Mouse (Mus musculus) neural tube, embryonic 12.5 days (tissue): ENCODE measurements at regions not wholly inside any gene's neighbourhood (a gene's known extent, or its start where the extent isn't known, plus 50 kb on each side); places are given as distances from the start of the nearest gene placed in this dataset.

Source experiments
- ATAC-seq: fragments of 200-750 bp; cut with Nextera tagmentation; 2 replicates; pipeline ENCODE4 v1.8.0; 2017; ENCODE audit warnings: low read depth, mild to moderate bottlenecking, moderate TSS enrichment, moderate library complexity; ENCODE audit not compliant: low FRiP score
- H3K27ac ChIP-seq: fragments of 300-500 bp; sonication (generic); 2 replicates; pipeline ENCODE4 v1.5.1; 2016
- H3K27me3 ChIP-seq: fragments of 300-500 bp; sonication (generic); replicated peaks from 2 replicates; pipeline ENCODE4 v1.6.1; 2016; ENCODE audit warnings: mild to moderate bottlenecking
- H3K36me3 ChIP-seq: fragments of 300-500 bp; sonication (generic); 2 replicates; pipeline ENCODE4 v1.6.1; 2016; ENCODE audit warnings: mild to moderate bottlenecking
- H3K4me1 ChIP-seq: fragments of 300-500 bp; sonication (generic); 2 replicates; pipeline ENCODE4 v1.6.1; 2016
- H3K4me2 ChIP-seq: fragments of 300-500 bp; sonication (generic); replicated peaks from 2 replicates; pipeline ENCODE4 v1.6.1; 2016; ENCODE audit warnings: mild to moderate bottlenecking
- H3K4me3 ChIP-seq: fragments of 300-500 bp; sonication (generic); 2 replicates; pipeline ENCODE4 v1.5.1; 2016
- H3K9ac ChIP-seq: fragments of 300-500 bp; sonication (generic); 2 replicates; pipeline ENCODE4 v1.6.1; 2016; ENCODE audit warnings: mild to moderate bottlenecking
- H3K9me3 ChIP-seq: fragments of 300-500 bp; sonication (generic); 2 replicates; pipeline ENCODE4 v1.6.1; 2016; ENCODE audit warnings: mild to moderate bottlenecking
- WGBS: fragments of 180-500 bp; shearing (Covaris S2); methylation state at CpG from one replicate; pipeline ENCODE4 v1.1.7; 2016; 5-methylcytosine and 5-hydroxymethylcytosine counted together

- no peak for ATAC-seq
- no peak overlapping the region for H3K27ac ChIP-seq
- H3K36me3 ChIP-seq, result no peaks in the 10 kb centered on the region
- H3K9me3 ChIP-seq, result no peaks in the 10 kb centered on the region
- H3K9ac ChIP-seq, result no peak overlapping the region
- no peak overlapping the region for H3K4me2 ChIP-seq
- no peaks in the 10 kb centered on the region for H3K27me3 ChIP-seq
- WGBS, result 83% methylated on average over 2 of the region's 2 CpGs
- H3K4me3 ChIP-seq, result no peak overlapping the region
- no peaks in the 10 kb centered on the region for H3K4me1 ChIP-seq
Observed at GRCm38 (mm10) chr14:96838910-96839309, 320.0 kb upstream of the Klhl1 start.

GRCm38 (mm10) chr14:96825083-96825482 is 306.2 kb upstream of the Klhl1 start:
- ATAC-seq, result no peak
- 86% methylated on average over 1 of the region's 1 CpGs for WGBS
- no peaks in the 10 kb centered on the region for H3K9me3 ChIP-seq

GRCm38 (mm10) chr14:96815665-96816064 is 296.8 kb upstream of the Klhl1 start:
- no peaks in the 10 kb centered on the region for H3K4me1 ChIP-seq
- 93% methylated on average over 2 of the region's 2 CpGs for WGBS
- H3K36me3 ChIP-seq, result no peaks in the 10 kb centered on the region
- H3K27ac ChIP-seq, result no peak overlapping the region
- H3K27me3 ChIP-seq, result no peaks in the 10 kb centered on the region
- H3K4me3 ChIP-seq, result no peak overlapping the region
- no peak for ATAC-seq
- no peaks in the 10 kb centered on the region for H3K9me3 ChIP-seq
- H3K4me2 ChIP-seq, result no peak overlapping the region
- H3K9ac ChIP-seq, result no peak overlapping the region

More at GRCm38 (mm10) chr14:96825083-96825482, 306.2 kb upstream of the Klhl1 start:
- H3K9ac ChIP-seq, result no peak overlapping the region
- no peak overlapping the region for H3K4me3 ChIP-seq
- H3K36me3 ChIP-seq, result no peaks in the 10 kb centered on the region
- no peak overlapping the region for H3K27ac ChIP-seq
- H3K4me1 ChIP-seq, result no peaks in the 10 kb centered on the region
- no peaks in the 10 kb centered on the region for H3K27me3 ChIP-seq
- H3K4me2 ChIP-seq, result no peak overlapping the region

- no peaks in the 10 kb centered on the region for H3K36me3 ChIP-seq
- no peak overlapping the region for H3K4me3 ChIP-seq
- H3K9ac ChIP-seq, result no peak overlapping the region
- H3K4me1 ChIP-seq, result no peaks in the 10 kb centered on the region
- H3K4me2 ChIP-seq, result no peak overlapping the region
- no peak overlapping the region for H3K27ac ChIP-seq
- ATAC-seq, result no peak
- 76% methylated on average over 1 of the region's 1 CpGs for WGBS
- no peaks in the 10 kb centered on the region for H3K27me3 ChIP-seq
- H3K9me3 ChIP-seq, result no peaks in the 10 kb centered on the region
Observed at GRCm38 (mm10) chr14:96805284-96805683, 286.4 kb upstream of the Klhl1 start.

GRCm38 (mm10) chr14:96794806-96795205 is 275.9 kb upstream of the Klhl1 start:
- H3K36me3 ChIP-seq, result no peaks in the 10 kb centered on the region
- no peak overlapping the region for H3K27ac ChIP-seq
- no peaks in the 10 kb centered on the region for H3K9me3 ChIP-seq
- H3K4me1 ChIP-seq, result no peaks in the 10 kb centered on the region
- no peak overlapping the region for H3K9ac ChIP-seq
- ATAC-seq, result no peak
- 90% methylated on average over 1 of the region's 1 CpGs for WGBS
- no peaks in the 10 kb centered on the region for H3K27me3 ChIP-seq
- H3K4me3 ChIP-seq, result no peak overlapping the region
- H3K4me2 ChIP-seq, result no peak overlapping the region

GRCm38 (mm10) chr14:96787917-96788316 is 269.0 kb upstream of the Klhl1 start:
- Histone ChIP-seq H3K27me3 (no peaks in the 10 kb centered on the region), H3K27ac (no peak overlapping the region), H3K4me1 (no peaks in the 10 kb centered on the region), H3K36me3 (no peaks in the 10 kb centered on the region), H3K4me2 (no peak overlapping the region), H3K9ac (no peak overlapping the region), H3K9me3 (no peaks in the 10 kb centered on the region), H3K4me3 (no peak overlapping the region)
- no peak for ATAC-seq
- 72% methylated on average over 3 of the region's 3 CpGs for WGBS

GRCm38 (mm10) chr14:96787286-96787685 is 268.4 kb upstream of the Klhl1 start:
- no peaks in the 10 kb centered on the region for H3K4me1 ChIP-seq
- H3K27ac ChIP-seq, result no peak overlapping the region
- no peak overlapping the region for H3K4me3 ChIP-seq
- no peaks in the 10 kb centered on the region for H3K9me3 ChIP-seq
- H3K4me2 ChIP-seq, result no peak overlapping the region
- H3K36me3 ChIP-seq, result no peaks in the 10 kb centered on the region
- WGBS, result 17% methylated on average over 1 of the region's 1 CpGs
- H3K9ac ChIP-seq, result no peak overlapping the region
- no peak for ATAC-seq
- no peaks in the 10 kb centered on the region for H3K27me3 ChIP-seq

- ATAC-seq, result no peak
- WGBS, result 79% methylated on average over 1 of the region's 1 CpGs
- Histone ChIP-seq H3K9ac (no peak overlapping the region), H3K4me3 (no peak overlapping the region), H3K36me3 (no peaks in the 10 kb centered on the region), H3K27ac (no peak overlapping the region), H3K9me3 (no peaks in the 10 kb centered on the region), H3K4me2 (no peak overlapping the region), H3K4me1 (no peaks in the 10 kb centered on the region), H3K27me3 (no peaks in the 10 kb centered on the region)
Observed at GRCm38 (mm10) chr14:96775801-96776200, 256.9 kb upstream of the Klhl1 start.

- ATAC-seq, result no peak
- H3K4me1 ChIP-seq, result no peaks in the 10 kb centered on the region
- no peak overlapping the region for H3K27ac ChIP-seq
- H3K4me2 ChIP-seq, result no peak overlapping the region
- H3K27me3 ChIP-seq, result no peaks in the 10 kb centered on the region
- H3K9me3 ChIP-seq, result no peaks in the 10 kb centered on the region
- 94% methylated on average over 8 of the region's 8 CpGs for WGBS
- H3K36me3 ChIP-seq, result no peaks in the 10 kb centered on the region
- H3K4me3 ChIP-seq, result no peak overlapping the region
- no peak overlapping the region for H3K9ac ChIP-seq
Observed at GRCm38 (mm10) chr14:96760591-96760990, 241.7 kb upstream of the Klhl1 start.

GRCm38 (mm10) chr14:96733211-96733610 is 214.3 kb upstream of the Klhl1 start:
- no peak overlapping the region for H3K9ac ChIP-seq
- 79% methylated on average over 4 of the region's 4 CpGs for WGBS
- no peak for ATAC-seq

GRCm38 (mm10) chr14:96697086-96697485 is 178.2 kb upstream of the Klhl1 start:
- no peak overlapping the region for H3K4me2 ChIP-seq

More at GRCm38 (mm10) chr14:96733211-96733610, 214.3 kb upstream of the Klhl1 start:
- Histone ChIP-seq H3K9me3 (no peaks in the 10 kb centered on the region), H3K27ac (no peak overlapping the region), H3K4me1 (no peaks in the 10 kb centered on the region), H3K4me3 (no peak overlapping the region), H3K27me3 (no peaks in the 10 kb centered on the region), H3K4me2 (no peak overlapping the region), H3K36me3 (no peaks in the 10 kb centered on the region)

GRCm38 (mm10) chr14:96690923-96691322 is 172.0 kb upstream of the Klhl1 start:
- no peaks in the 10 kb centered on the region for H3K36me3 ChIP-seq
- WGBS, result 79% methylated on average over 1 of the region's 1 CpGs
- no peaks in the 10 kb centered on the region for H3K4me1 ChIP-seq
- no peaks in the 10 kb centered on the region for H3K9me3 ChIP-seq
- no peak overlapping the region for H3K4me3 ChIP-seq
- H3K27ac ChIP-seq, result no peak overlapping the region
- no peak overlapping the region for H3K4me2 ChIP-seq
- no peak for ATAC-seq
- H3K9ac ChIP-seq, result no peak overlapping the region
- H3K27me3 ChIP-seq, result no peaks in the 10 kb centered on the region

More at GRCm38 (mm10) chr14:96697086-96697485, 178.2 kb upstream of the Klhl1 start:
- Histone ChIP-seq H3K9me3 (no peaks in the 10 kb centered on the region), H3K9ac (no peak overlapping the region), H3K36me3 (no peaks in the 10 kb centered on the region), H3K4me3 (no peak overlapping the region), H3K27ac (no peak overlapping the region), H3K4me1 (no peaks in the 10 kb centered on the region), H3K27me3 (no peaks in the 10 kb centered on the region)
- ATAC-seq, result 0 out of 2 replicates have a peak, but pooled peaks have one; percentile 48

- Histone ChIP-seq H3K4me2 (no peak overlapping the region), H3K9ac (no peak overlapping the region), H3K27me3 (no peaks in the 10 kb centered on the region), H3K9me3 (no peaks in the 10 kb centered on the region), H3K36me3 (no peaks in the 10 kb centered on the region), H3K27ac (no peak overlapping the region), H3K4me1 (no peaks in the 10 kb centered on the region), H3K4me3 (no peak overlapping the region)
- ATAC-seq, result no peak
- WGBS, result 83% methylated on average over 5 of the region's 5 CpGs
Observed at GRCm38 (mm10) chr14:96683943-96684342, 165.0 kb upstream of the Klhl1 start.
